Mouse (Mus musculus) liver, adult (tissue): ENCODE data around the gene Trp53i13.

ENCODE experiments used
- GATA4 ChIP-seq: IDR thresholded peaks from 2 replicates; pipeline ENCODE4 v1.6.1; 2014; ENCODE audit warnings: mild to moderate bottlenecking, low read length; ENCODE audit not compliant: insufficient replicate concordance

Trp53i13 gene

DNA sequence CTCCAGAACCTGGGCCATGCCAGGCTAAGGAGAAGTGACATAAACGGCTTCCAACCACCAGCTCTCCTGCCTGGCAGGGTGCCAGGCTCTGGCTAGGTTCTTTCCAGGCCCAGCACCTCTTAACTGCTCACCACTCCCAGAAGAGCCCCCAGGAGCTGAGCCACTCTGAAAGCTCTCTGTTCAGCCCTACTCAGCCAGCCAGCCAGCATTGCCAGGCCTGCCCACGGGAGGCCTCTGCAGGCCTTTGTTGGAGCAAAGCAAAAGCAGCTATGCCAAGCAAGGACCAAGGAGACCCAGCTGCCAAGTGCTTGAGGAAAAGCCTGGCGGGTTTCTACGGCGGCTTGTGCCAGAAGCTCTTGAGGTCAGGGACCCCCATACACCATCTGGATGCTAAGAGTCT, 29.0 kb downstream of the Trp53i13 start:
- no peak for TF ChIP-seq GATA4

DNA sequence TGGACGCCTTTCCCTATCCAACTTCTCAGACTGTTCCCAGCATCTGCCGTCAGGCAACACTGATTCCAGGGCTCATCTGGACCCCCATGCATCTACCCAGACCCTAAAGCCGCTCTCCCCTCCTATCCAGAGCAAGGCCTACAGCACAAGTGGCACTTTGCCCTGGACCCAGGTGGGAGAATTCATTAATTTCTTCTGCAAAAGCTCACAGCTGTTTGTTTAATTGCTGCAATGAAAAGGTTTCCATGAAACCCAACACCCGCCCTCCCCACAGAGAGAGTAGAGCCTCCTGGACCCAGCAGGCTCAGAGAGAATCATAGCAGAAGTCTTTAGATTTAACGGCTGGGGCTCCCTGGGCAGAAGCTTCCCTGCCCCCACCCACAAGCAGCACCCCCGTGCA, 30.6 kb downstream of the Trp53i13 start:
- TF ChIP-seq GATA4 = no peak

DNA sequence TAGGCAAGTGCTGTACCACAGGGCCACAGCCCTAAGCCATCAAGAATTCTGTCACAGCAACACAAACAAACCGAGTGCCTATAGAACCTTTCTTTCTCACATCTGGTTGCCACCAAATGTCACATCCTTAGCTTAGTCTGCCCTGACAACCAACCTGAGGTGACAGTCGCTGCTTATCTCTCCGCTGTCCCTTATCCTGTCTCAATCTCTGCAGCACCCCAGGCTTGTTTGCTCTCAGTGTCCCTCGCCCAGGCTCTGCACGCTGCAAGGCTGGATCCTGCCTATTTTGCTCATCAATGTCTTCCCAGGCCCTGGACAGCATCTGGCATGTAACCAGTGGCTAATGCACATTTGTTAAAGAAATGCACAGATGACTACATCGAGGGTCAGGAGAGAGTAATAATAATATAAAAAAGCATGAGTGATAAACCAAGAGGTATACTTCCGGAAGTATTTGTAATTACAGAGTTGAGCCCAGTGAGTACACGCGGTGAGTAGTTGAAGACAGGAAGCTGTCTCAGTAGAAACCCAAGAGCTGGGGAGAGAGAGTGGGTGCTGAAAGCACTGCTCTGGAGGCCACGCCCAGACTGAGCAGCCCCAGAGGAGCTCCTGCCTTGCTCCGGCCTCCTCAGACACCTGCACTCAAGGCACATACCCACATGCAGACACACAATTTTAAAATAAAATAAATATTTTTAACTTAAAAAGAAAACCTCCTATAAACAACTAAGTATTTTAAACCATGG, 32.1 kb downstream of the Trp53i13 start:
- no peak for TF ChIP-seq GATA4

DNA sequence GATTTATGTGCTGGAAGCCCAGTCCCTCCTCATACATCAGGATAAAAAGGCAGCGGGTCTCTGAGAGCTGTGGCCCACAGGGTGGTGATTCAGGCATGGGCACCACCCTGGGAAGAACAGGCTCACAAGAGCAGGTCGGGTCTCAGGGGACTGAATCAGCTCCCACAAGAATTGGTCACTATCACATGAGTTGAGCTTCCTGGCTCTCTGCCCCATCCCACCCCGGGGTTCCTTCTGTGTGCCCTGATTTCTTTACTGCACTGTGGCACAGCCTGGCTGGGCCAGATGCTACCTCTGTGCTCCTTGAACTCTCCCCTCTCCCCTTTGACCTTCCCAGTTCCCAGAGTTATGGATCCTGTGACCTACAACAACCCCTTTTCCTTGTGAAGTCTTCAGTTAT, 32.7 kb downstream of the Trp53i13 start:
- TF ChIP-seq GATA4 = no peak

DNA sequence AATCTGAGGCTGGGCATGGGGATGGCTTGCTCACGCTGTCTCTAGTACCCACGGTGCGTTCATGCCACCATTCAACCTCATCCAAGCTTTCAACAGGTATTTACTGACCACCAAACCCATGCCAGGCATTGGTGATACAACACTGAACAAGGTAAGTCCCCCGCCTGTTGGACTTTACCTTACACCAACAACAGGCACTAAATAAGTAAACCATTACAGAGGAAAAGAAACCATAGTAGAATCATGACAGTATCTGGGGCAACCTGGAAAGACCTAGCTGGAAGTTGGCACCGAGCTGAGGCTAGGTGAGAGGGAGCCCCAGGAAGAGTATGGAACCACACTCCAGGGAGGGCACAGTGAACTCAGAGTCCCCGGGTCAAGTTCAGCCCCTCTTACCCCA, 38.9 kb downstream of the Trp53i13 start:
- TF ChIP-seq GATA4 = no peak

DNA sequence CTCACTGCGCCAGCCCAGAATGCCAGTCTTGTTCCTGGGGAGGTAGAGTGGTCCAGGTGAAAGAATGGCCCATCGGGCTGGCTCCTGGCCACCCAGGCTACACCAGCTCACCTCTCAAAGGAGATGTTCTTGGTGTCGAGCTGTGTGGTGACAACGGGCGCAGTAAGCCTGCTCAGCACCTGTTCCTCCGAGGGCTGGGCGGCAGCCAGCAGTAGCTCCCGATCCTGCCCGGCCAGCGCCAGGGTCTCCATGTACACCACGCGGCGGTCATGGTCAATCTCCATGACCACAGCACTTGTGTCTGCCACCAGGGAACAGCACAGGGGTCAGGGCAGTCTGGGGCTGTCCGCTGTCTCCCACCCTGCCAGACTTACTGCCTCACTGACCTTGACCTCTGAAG, 39.6 kb downstream of the Trp53i13 start:
- no peak for TF ChIP-seq GATA4

DNA sequence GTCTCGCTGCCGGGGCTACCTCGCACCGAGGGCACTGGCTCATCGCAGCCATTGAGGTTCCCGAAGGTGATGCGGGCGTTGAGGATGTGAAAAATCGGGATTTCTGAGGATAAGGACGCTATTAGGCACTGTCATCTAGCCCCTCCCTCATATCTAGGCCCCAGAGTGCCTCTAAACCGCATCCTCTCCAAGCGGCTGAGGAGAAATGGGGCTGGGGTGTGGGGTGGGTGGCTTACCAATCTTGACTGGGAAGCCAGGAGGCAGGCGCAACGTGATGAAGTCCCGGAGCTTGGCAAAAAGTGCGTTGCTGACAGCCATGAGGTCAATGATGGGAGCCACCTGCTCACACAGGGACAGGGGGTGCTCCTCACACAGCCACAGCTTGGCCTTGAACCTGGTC, 43.0 kb downstream of the Trp53i13 start:
- TF ChIP-seq GATA4 = no peak

DNA sequence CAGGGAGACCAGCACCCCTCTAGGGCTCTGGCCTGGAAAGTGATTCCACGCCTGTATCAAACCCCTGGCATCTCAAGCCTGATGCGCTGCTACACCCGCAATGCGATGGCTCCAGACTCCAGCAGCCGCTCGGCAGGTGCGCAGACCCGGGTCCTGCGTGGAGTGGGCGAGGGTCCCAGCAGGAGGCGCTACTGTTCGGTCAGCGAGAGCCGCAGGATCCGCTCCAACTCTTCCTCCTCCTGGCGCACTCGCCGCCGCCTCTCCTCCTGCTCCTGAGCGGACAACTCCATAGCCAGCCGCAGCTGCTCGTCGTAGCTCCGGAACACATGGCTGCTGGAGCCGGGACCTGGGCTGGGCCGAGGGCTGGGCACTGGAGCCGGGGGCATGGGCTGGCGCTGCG, 44.4 kb downstream of the Trp53i13 start:
- no peak for TF ChIP-seq GATA4

DNA sequence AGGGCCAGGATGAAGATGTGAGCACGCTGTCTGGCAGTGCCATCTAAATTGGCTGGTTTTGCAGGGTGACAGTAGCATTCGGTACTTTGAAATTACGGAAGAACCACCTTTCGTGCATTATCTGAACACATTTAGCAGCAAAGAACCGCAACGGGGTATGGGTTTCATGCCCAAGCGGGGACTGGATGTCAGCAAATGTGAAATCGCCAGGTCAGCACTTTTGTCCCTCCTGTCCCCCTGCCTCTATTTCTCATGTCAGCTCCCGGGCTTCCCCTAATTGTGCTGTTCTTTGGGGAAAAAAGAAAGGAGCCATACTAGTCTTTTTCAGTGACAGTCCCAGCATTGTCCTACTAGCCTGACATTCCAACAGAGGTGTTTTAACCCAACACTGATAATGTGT, 47.4 kb downstream of the Trp53i13 start:
- TF ChIP-seq GATA4 = no peak

DNA sequence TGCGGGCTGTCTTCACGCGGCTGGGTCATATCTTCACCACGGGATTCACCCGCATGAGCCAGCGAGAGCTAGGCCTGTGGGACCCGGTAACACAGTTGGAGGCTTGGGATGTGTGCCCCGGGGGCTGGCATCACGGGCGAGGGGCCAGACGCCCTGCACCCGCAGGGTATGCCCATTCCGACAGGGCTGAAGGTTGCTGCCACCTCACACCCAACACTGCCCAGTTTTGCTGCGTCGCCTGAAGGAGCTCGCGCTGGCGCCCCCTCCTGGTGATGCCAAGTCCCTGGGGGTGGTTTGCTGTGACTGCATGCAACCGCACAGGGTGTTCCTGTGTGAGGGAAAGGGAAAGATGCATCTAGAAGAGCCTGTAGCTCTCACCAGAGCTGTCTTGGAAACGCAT, 48.0 kb downstream of the Trp53i13 start:
- no peak for TF ChIP-seq GATA4

DNA sequence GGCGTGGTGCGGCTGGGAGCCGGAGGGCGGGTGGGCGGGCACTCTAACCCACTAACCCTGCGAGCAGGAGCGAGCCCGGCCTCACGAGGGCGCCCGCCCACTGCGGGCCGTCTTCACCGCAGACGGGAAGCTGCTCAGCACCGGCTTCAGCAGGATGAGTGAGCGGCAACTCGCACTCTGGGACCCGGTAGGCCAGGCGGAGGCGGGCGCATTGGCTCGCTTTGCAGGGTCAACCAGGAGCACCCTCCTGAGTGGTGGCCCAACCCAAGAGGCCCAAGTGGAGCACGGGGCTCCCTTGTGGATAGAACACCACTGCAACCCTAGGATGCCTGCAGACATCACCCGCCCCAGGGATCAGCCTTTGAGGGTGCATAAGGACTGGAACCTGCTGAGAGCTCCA, 48.6 kb downstream of the Trp53i13 start:
- no peak for TF ChIP-seq GATA4

DNA sequence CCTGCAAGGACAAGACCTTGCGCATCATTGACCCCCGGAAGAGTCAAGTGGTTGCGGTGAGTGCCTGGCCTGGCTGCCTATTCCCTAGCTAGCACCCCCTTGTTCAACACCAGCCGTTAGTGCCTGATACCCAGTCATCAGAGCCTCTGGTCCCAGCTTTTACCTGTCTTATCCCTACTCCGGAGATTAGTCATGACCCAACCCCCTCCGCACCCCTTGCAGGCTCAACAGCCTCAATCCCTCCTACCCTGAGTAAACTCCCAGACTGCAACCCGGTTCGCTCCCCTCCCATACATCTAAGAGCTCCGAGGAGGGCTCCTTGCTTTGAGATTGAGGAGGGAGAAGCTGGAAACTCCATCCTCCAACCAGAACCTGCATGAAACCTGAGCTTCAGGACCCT, 49.2 kb downstream of the Trp53i13 start:
- TF ChIP-seq GATA4 = no peak

DNA sequence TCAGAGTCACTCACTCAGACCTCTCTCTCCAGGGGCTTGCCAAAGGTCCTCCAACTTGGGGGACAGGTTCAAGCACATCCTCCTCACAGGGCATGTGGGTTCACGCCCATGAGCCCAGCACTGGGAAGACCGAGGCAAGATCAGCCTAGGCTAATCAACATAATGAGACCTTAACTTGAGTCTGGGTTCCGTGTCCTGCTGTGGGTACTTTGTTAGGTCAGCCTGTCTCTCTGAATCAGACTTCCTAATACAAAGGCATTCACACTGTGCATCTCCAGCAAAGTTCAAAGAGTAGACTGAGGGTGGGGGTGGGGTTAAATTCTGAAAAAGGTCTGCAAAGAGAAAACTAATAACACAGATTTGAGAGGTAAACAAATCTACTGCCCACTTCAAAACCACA, 50.7 kb downstream of the Trp53i13 start:
- TF ChIP-seq GATA4 = no peak

DNA sequence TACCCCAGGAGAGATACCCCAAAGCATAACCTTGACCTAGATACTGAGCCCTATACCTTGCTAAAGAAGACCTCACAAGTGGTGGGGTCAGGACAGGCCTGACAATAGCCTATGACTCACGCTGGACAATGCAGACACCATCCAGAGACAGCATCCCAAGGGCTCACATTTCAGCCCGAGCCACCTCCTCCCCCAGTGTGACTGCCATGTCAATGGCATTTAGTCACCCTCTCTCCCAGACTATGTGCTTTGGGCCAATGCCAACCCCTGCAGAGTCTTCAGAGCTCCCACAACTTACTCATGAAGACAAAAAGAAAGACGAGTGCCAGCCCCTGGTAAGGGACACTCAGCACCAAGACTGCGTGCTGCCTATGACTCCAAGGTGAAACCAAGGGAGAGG, 51.1 kb downstream of the Trp53i13 start:
- TF ChIP-seq GATA4 = no peak

DNA sequence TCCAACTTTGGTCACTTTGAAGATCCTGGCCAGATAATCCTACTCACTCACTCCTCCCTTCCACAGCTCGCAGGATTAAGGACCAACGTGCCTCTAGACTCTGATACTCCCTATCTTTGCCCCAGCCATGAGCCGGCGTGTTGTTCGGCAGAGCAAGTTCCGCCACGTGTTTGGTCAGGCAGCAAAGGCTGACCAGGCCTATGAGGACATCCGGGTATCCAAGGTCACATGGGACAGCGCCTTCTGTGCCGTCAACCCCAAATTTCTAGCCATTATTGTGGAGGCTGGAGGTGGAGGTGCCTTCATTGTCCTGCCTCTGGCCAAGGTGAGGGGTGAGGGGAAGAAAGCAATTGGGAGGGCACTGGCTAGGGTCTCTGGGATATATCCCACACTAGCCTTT, 52.0 kb downstream of the Trp53i13 start:
- no peak for TF ChIP-seq GATA4

DNA sequence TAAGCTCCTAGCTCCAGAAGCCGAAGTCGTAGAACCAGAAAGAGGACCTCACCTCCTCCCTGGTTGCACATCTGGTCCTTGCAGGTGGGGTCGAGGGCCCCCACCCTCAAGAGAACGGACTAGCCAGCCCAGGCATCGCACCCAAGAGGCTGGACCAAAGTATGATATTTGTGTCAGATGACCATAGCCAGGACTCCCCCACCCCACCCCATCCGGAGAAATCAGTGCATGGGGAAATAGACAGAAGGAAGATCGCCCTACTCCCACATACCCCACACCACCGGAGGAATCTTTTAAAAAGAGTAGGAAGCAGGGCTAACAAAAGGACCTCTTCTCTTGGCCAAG, 52.7 kb downstream of the Trp53i13 start:
- no peak for TF ChIP-seq GATA4

DNA sequence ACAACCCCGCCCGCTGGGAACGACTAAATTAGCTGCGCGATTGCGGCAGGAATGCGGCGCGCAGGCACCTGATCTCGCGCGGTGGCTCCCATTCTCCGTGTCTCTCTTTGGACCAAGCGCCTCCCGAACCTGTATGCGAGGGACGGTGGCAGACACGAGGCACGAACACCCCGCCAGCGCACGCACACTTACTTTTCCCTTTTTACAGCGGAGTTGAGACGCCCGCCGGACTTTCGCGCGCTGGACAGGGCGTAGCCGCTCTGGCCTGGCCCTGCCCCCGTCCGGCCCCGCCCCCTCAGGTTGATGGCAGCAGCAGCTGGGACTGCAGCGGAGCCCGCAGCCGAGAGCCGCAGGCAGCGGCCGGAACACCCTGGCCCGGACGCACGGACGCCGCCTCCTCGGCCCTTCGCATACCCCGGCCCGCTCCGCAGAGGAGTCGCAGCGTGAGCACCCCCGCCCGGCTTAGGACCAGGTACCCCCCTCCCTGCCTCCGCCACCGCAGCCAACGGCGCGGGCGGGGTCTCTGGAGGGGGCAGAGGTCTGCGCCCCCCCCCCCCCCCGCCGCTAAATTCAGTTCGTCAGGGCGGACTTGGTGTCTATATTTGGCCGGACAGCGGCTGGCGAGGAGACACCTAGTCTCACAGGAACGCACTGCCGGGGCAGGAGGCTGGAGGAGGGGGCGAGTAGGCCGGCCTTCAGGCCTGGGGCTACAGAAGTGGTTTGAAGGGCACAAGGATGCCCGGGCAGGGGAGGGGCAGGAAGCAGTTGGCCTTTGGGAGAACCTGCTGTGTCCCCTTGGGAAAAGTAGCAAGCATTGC, 53.3 kb downstream of the Trp53i13 start, which contains the start of gene Coro6:
Gene Coro6 (plus strand): TSS at position 129 of the 818 bp plus-strand sequence.
- TF ChIP-seq GATA4 = no peak
